In genomic region chr11:82780134-82780533, GRCm38 (mm10) we compare ENCODE assay signal across 9 mouse cellular contexts. TPM values are rescaled to one million over a fixed set of nuclear protein-coding genes. Genes with fewer than 3 reads are reported as not detected.
A peak's percentile ranks its signal among the peaks of the same experiment; 100 is the strongest.
DNase-seq lines count a peak whose midpoint lies in the region; ATAC-seq and TF ChIP-seq lines count a peak whose summit lies in the region.
"Had no signal": no experiment of that assay in that cellular context is flagged by ENCODE, and none has a peak within 500 bp of the region (broad histone marks: within the 10 kb centered on the region; RNA-seq: fewer than 3 reads in every experiment).

No protein-coding gene starts in this region.

- no peaks in the 10 kb centered on the region for H3K9me3 ChIP-seq in heart, embryonic 13.5 days
- H3K9me3 ChIP-seq in G1E (replicated peaks), result no peaks in the 10 kb centered on the region
- H3K9me3 ChIP-seq in hindbrain, embryonic 11.5 days (ENCODE audit: control insufficient read depth, low read length), result no peaks in the 10 kb centered on the region
- no peaks in the 10 kb centered on the region for H3K9me3 ChIP-seq in midbrain, embryonic 12.5 days

- H3K27me3 ChIP-seq in heart, embryonic 13.5 days (replicated peaks), result no peaks in the 10 kb centered on the region
- no peaks in the 10 kb centered on the region for H3K27me3 ChIP-seq in G1E (ENCODE audit: insufficient read depth, low read length)
- H3K27me3 ChIP-seq in hindbrain, embryonic 11.5 days (ENCODE audit: control insufficient read depth, insufficient read depth, low read length), result no peaks in the 10 kb centered on the region
- H3K27me3 ChIP-seq in midbrain, embryonic 12.5 days, result no peaks in the 10 kb centered on the region

- peaks cover 20% of the 10 kb centered on the region for H3K4me1 ChIP-seq in heart, embryonic 13.5 days
- peaks cover 35% of the 10 kb centered on the region for H3K4me1 ChIP-seq in G1E (ENCODE audit: insufficient read depth, low read depth, low read length)
- no peaks in the 10 kb centered on the region; the same call in 1 of the 2 replicates for H3K4me1 ChIP-seq in hindbrain, embryonic 11.5 days (replicated peaks; ENCODE audit: control insufficient read depth, insufficient read depth, low read length)
- peaks cover 20% of the 10 kb centered on the region for H3K4me1 ChIP-seq in midbrain, embryonic 12.5 days

- peak overlapping the region; percentile 80 for H3K4me2 ChIP-seq in heart, embryonic 13.5 days
- peak overlapping the region; percentile 51 for H3K4me2 ChIP-seq in hindbrain, embryonic 11.5 days (replicated peaks; ENCODE audit: low read depth, low read length)
- peak overlapping the region; percentile 75 for H3K4me2 ChIP-seq in midbrain, embryonic 12.5 days (replicated peaks)

- no peak for DNase-seq in heart, adult 8-10 months (ENCODE audit: low spot score)
- no peak for DNase-seq in G1E (ENCODE audit: low spot score)
- no peak for DNase-seq in hindbrain, embryonic 11.5 days (ENCODE audit: low spot score)
- no peak for DNase-seq in layer of hippocampus, postnatal 25 days (ENCODE audit: extremely low spot score in 1 of 2, low spot score in 1 of 2)
- no peak for DNase-seq in frontal cortex, postnatal 36 days (ENCODE audit: low spot score in 2 of 2)
- no peak for DNase-seq in cerebellum, adult 11-12 months
- DNase-seq: kidney, postnatal 10 days had no signal

- WGBS in heart, embryonic 13.5 days, result 42% methylated on average over 5 of the region's 5 CpGs
- 62% methylated on average over 5 of the region's 5 CpGs for WGBS in hindbrain, embryonic 11.5 days
- 60% methylated on average over 5 of the region's 5 CpGs for WGBS in midbrain, embryonic 12.5 days

- H3K36me3 ChIP-seq in heart, embryonic 13.5 days, result peaks cover 21% of the 10 kb centered on the region
- H3K36me3 ChIP-seq in G1E (replicated peaks), result peaks cover 39% of the 10 kb centered on the region
- no peaks in the 10 kb centered on the region for H3K36me3 ChIP-seq in hindbrain, embryonic 11.5 days (ENCODE audit: control insufficient read depth, insufficient read depth, low read length)
- H3K36me3 ChIP-seq in midbrain, embryonic 12.5 days, result peaks cover 18% of the 10 kb centered on the region

- peak overlapping the region; percentile 98; the same call in 1 of the 2 replicates for H3K27ac ChIP-seq in heart, embryonic 13.5 days (replicated peaks)
- H3K27ac ChIP-seq in hindbrain, embryonic 11.5 days (ENCODE audit: low read depth, low read length), result no peak overlapping the region
- no peak overlapping the region for H3K27ac ChIP-seq in midbrain, embryonic 12.5 days (replicated peaks)

- peak overlapping the region; percentile 94 for H3K4me3 ChIP-seq in heart, embryonic 13.5 days
- peak overlapping the region; percentile 92 for H3K4me3 ChIP-seq in G1E (ENCODE audit: low read depth, low read length)
- H3K4me3 ChIP-seq in hindbrain, embryonic 11.5 days (ENCODE audit: low read depth, low read length), result peak overlapping the region; percentile 96
- peak overlapping the region; percentile 97 for H3K4me3 ChIP-seq in midbrain, embryonic 12.5 days

- no peak for TF ChIP-seq CTCF in G1E (IDR thresholded peaks at IDR 0.05; ENCODE audit: low read depth, low read length)

- H3K9ac ChIP-seq in heart, embryonic 13.5 days, result peak overlapping the region; percentile 98
- H3K9ac ChIP-seq in hindbrain, embryonic 11.5 days (ENCODE audit: low read depth, low read length), result peak overlapping the region; percentile 95
- peak overlapping the region; percentile 94 for H3K9ac ChIP-seq in midbrain, embryonic 12.5 days (replicated peaks)

- ATAC-seq in heart, embryonic 13.5 days (ENCODE audit: extremely low read depth, insufficient number of reproducible peaks, low FRiP score, low TSS enrichment), result no peak
- ATAC-seq in G1E (ENCODE audit: extremely low read depth, insufficient number of reproducible peaks, low FRiP score, poor library complexity, severe bottlenecking), result no peak
- ATAC-seq in hindbrain, embryonic 11.5 days (ENCODE audit: low FRiP score), result no peak
- no peak for ATAC-seq in midbrain, embryonic 12.5 days (ENCODE audit: low FRiP score, low read depth)

RNA-seq across cellular contexts. Expression of gene Lig3, which starts 0.8 kb away (rescaled TPM):
- polyA plus RNA-seq in heart, embryonic 13.5 days (2015; fragmentation: Nextera tagmentation; extraction: Ambion mirVana), result 18.6 and 21.1 TPM in 2 replicates
- 10 to 100 TPM; 13.7 to 16.8 (median 16.6) TPM for total RNA-seq in heart, adult 8-10 months (2022)
- total RNA-seq in G1E (2014; fragmentation: Nextera tagmentation) (43.0 and 50.2 TPM in 2 replicates), G1E (2017) (33.1 and 34.6 TPM in 2 replicates)
- 60.5 and 71.8 TPM in 2 replicates for polyA plus RNA-seq in G1E (2012)
- 38.0 and 48.0 TPM in 2 replicates for polyA plus RNA-seq in hindbrain, embryonic 11.5 days (2014; fragmentation: Nextera tagmentation; extraction: Ambion mirVana)
- polyA plus RNA-seq in midbrain, embryonic 12.5 days (2016; fragmentation: Nextera tagmentation; extraction: Ambion mirVana), result 46.1 and 52.8 TPM in 2 replicates
- 10 to 100 TPM; 22.3 to 26.1 TPM for total RNA-seq in layer of hippocampus, postnatal 25 days (2021)

RNA-seq across cellular contexts. Expression of gene Zfp830, which starts 16.0 kb away (rescaled TPM):
- 25.6 and 29.3 TPM in 2 replicates for polyA plus RNA-seq in heart, embryonic 13.5 days (2015; fragmentation: Nextera tagmentation; extraction: Ambion mirVana)
- 10 to 100 TPM; 12.4 to 13.9 (median 13.1) TPM for total RNA-seq in heart, adult 8-10 months (2022)
- total RNA-seq in G1E (2014; fragmentation: Nextera tagmentation) (22.3 and 25.1 TPM in 2 replicates), G1E (2017) (43.6 and 49.1 TPM in 2 replicates)
- polyA plus RNA-seq in G1E (2012), result 21.2 and 22.2 TPM in 2 replicates
- 39.2 and 42.6 TPM in 2 replicates for polyA plus RNA-seq in hindbrain, embryonic 11.5 days (2014; fragmentation: Nextera tagmentation; extraction: Ambion mirVana)
- 34.8 and 36.0 TPM in 2 replicates for polyA plus RNA-seq in midbrain, embryonic 12.5 days (2016; fragmentation: Nextera tagmentation; extraction: Ambion mirVana)
- 10 to 100 TPM; 15.0 to 17.5 TPM for total RNA-seq in layer of hippocampus, postnatal 25 days (2021)

RNA-seq across cellular contexts. Expression of gene Cct6b, which starts 16.0 kb away (rescaled TPM):
- polyA plus RNA-seq in heart, embryonic 13.5 days (2015; fragmentation: Nextera tagmentation; extraction: Ambion mirVana), result 0.15 and 0.28 TPM in 2 replicates
- under 1 TPM; 0.19 to 0.28 (median 0.27) TPM for total RNA-seq in heart, adult 8-10 months (2022)
- total RNA-seq in G1E (2014; fragmentation: Nextera tagmentation), result 0.53 and 3.5 TPM in 2 replicates
- 0.17 and 0.44 TPM in 2 replicates for total RNA-seq in G1E (2017)
- 0.29 and 0.30 TPM in 2 replicates for polyA plus RNA-seq in G1E (2012)
- polyA plus RNA-seq in hindbrain, embryonic 11.5 days (2014; fragmentation: Nextera tagmentation; extraction: Ambion mirVana), result 0.49 and 0.69 TPM in 2 replicates
- polyA plus RNA-seq in midbrain, embryonic 12.5 days (2016; fragmentation: Nextera tagmentation; extraction: Ambion mirVana), result 0.42 and 0.50 TPM in 2 replicates
- under 1 TPM; 0.20 to 0.63 TPM for total RNA-seq in layer of hippocampus, postnatal 25 days (2021)
